Mouse (Mus musculus) urinary bladder, postnatal 10 days (tissue): Measurements from ENCODE around the gene Ltbp1.

Experiments
- DNase-seq: peaks from one replicate; pipeline ENCODE4 v3.0.0; 2022; ENCODE audit warnings: low spot score

Gene Ltbp1

DNA sequence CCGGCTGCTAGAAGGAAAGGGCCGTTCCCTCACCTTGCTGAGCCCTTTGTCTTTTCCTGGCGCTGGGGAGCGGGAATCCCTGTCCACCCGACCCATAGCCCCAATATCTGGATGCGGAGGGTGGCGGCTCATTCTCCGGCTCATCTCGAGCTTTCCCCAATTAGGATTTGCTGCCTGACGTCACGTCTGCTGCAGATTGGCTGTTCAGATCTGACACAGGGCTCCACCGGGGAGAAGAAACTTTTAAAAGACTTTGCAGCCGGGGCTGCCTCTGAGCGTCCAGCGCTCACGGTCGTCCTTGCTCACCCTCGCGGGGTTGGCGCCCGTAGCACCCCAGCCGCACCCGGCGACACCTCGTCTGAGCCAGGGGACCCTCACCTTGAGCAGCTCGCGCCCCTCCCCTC lies at the start of gene Ltbp1:
TSS of gene Ltbp1 (plus strand) at position 288 of the 404 bp plus-strand sequence.
- no peak for DNase-seq

GRCm38 (mm10) chr17:74959481-74960245 lies 45.7 kb upstream of the Ltbp1 start:
- no peak for DNase-seq

- no peak for DNase-seq
Observed at GRCm38 (mm10) chr17:74963222-74963621, 42.1 kb upstream of the Ltbp1 start.

- DNase-seq = no peak
Observed at GRCm38 (mm10) chr17:74963861-74964260, 41.5 kb upstream of the Ltbp1 start.

- no peak for DNase-seq
Observed at GRCm38 (mm10) chr17:74967298-74967848, 38.0 kb upstream of the Ltbp1 start.

DNA sequence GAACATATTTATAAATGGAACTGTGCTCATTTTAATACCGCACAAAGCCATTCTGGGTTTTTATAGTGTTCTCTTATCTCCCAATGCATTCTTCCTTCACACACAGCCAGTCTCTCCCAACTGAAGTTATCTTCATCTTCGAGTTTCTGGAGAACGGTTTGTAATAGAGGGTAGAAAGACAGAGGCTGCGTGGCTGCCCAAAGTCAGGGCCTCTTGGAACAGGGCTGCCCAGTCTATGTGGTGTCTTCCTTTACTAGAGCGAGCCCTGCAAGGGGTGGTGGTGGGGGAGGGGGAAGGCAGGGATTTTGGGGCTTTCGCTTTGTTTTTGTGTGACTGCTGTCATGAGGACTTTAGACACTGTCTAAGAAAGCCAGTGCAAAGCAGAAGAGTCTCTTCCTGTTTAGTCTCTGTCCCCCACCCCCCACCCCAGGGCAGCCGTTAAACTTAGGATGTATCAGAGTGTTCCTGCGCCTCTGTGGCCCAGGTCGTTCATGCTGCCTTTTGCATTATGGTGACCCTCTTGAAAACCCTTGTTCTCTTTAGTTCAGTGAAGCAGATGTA lies 37.1 kb upstream of the Ltbp1 start:
- DNase-seq = no peak

- no peak for DNase-seq
Observed at GRCm38 (mm10) chr17:74968738-74969271, 36.6 kb upstream of the Ltbp1 start.

DNA sequence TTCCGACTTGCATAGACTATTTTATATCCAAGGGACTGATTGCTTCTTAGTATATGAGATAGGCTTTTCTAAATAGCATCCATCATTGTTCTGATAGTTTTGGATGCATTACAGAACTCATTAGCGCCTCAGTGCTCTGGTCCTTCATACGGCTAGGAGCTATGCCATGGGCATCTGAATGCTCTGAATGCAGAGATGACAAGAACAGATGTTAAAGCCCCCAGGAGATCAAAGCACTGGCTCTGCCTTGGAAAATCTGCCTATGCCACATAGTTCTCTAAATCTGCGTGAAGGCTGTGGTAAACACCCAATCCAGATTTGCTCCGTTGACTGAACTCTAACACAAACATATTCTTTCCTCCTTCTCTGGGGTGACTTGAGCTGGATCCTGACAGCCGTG lies 30.2 kb upstream of the Ltbp1 start:
- no peak for DNase-seq

DNA sequence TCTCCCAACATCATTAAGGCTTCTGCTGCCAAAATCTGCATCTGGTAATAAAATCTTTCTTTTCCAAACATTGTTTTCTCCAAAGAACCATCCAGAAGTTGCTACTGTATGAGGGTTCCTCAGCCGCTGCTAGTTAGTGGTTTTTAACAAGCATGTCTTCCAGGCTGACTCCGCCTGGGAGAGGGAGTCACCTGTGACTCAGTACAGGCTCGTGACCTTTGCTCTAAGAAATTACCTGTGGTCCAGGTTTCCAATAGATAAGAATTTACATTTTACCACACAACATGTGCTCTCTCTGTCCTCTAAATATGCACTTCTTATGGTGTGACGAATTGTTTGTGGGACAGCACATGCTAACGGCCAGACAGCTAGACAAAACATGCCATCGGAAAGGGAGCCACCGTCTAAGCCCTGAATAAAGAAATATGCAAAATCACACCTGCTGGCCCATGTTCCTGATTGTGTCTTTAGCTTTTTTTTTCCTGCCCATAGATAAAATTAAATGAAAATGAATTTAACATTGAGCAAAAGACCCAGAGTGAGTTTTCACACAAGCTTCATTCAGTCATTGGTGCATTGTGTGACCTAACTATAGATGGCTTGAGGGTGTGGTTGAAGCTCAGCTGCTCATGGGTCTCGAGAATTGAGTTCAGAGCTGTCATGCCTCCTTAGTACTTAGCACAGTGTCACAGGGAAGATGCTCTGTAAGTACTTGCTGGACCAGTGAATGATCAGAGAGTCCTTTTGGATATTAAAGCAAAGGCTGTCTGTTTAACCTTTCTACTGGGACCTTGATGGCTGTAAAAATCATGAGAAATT lies 29.0 kb upstream of the Ltbp1 start:
- DNase-seq = no peak

DNA sequence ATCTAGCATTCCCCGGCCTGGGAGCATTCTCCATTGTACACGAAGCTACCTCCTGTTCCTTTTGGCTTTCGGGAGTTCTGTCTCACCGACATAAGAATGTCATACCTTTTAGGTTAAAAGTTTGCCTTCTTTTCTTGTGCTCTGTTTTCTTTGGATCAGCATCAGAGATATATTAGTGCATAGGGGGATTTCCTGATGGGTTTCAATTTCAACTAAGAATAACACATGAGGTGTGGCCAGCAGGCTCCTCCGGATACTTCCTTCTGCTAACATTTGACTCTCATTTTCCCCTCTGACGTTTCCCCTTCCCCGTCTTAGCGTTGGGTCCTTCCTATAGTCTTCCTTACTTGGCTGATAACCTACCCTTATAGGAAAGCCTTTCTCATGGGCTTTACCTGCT lies 25.6 kb upstream of the Ltbp1 start:
- no peak for DNase-seq

- no peak for DNase-seq
Observed at GRCm38 (mm10) chr17:74981703-74982102, 23.7 kb upstream of the Ltbp1 start.

GRCm38 (mm10) chr17:74982880-74983279 lies 22.5 kb upstream of the Ltbp1 start:
- DNase-seq = no peak

GRCm38 (mm10) chr17:74984071-74984470 lies 21.3 kb upstream of the Ltbp1 start:
- no peak for DNase-seq

DNA sequence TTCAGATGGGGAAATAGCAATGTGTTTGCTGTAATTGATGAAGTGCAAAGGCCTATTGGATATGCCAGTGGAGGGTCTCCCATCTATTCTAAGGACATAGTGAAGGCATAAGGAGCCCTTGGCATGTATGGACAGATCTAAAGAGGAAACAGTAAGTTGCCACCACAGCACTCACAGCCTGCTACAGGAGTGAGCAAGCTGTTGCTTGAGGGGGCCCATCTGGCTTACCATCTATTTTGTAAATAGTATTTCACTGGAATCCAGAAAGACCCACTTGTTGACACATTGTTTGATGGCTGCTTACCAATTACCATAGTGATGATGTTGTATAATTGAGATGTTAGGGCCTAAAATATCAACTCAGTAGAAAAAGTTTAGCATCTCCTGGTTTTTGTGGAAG lies 20.7 kb upstream of the Ltbp1 start:
- DNase-seq = no peak

GRCm38 (mm10) chr17:74987067-74987466 lies 18.3 kb upstream of the Ltbp1 start:
- no peak for DNase-seq

- DNase-seq = no peak
Observed at GRCm38 (mm10) chr17:74989691-74990090, 15.7 kb upstream of the Ltbp1 start.

DNA sequence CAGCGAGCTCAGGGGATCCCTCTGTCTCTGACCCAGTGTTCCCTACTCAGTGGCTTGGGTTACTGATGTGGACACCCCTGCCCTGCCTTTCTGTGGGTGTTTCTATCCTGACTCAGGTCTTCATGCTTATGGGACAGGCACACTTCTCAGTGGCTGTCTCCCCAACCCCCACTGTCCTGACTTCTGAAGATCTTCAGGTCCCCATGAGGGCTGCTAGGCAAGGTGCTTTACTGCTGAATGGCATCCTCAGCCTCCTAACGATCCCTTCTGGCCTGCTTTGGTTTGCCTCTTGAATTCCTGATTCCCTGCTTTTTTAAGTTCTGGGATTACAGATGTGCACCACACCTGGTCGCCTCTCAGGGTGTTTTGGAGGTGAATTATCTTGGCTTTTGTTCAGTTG lies 14.8 kb upstream of the Ltbp1 start:
- DNase-seq = no peak

- DNase-seq = no peak
Observed at GRCm38 (mm10) chr17:74993726-74994581, 11.4 kb upstream of the Ltbp1 start.

- DNase-seq = no peak
Observed at GRCm38 (mm10) chr17:74994582-74994893, 10.8 kb upstream of the Ltbp1 start.

DNA sequence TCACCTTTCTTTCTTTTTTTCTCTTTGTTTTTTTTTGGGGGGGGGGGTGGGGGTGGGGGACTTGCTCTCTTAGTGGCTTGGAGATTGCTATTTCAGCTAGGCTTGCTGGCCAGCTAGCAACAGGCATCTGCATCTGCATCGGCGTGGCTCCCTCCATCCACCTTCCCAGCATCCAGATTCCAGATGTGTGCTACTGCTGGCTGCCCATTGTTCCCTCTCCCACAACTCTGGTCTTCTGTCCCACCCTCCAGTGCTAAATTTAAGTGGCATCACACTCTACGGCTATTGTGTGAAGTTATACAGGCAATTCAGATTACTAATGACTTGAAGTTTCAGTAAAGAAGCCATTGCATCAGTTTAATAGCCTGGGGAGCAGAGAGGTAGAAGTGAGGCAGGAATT lies 10.1 kb upstream of the Ltbp1 start:
- no peak for DNase-seq

- no peak for DNase-seq
Observed at GRCm38 (mm10) chr17:75000066-75000465, 5.3 kb upstream of the Ltbp1 start.

- peak; percentile 34 for DNase-seq
Observed at GRCm38 (mm10) chr17:75004820-75005219, 548 bp upstream of the Ltbp1 start.
